Mouse (Mus musculus) brown adipose tissue, adult 24 weeks (tissue): ENCODE measurements around the gene Pdcd4. TPM values are rescaled to one million over a fixed set of nuclear protein-coding genes. Genes with fewer than 3 reads are reported as not detected.
"Not testable (repeated sequence)": the region's sequence is repeated elsewhere in the genome, so short reads cannot be mapped to it uniquely, and the experiment has no call there.

Source experiments
- H3K27ac ChIP-seq: fragments of 200-500 bp; replicated peaks from 2 replicates; pipeline ENCODE4 v1.5.1; 2012; ENCODE audit warnings: low read depth, mild to moderate bottlenecking, low read length
- H3K4me1 ChIP-seq: fragments of 200-500 bp; 2 replicates; pipeline ENCODE4 v1.6.1; 2012; ENCODE audit warnings: low read length, mixed read lengths; ENCODE audit not compliant: control insufficient read depth, insufficient read depth, insufficient read length
- H3K4me3 ChIP-seq: fragments of 200-500 bp; 2 replicates; pipeline ENCODE4 v1.5.1; 2012; ENCODE audit warnings: low read depth, mild to moderate bottlenecking, low read length, moderate library complexity; ENCODE audit not compliant: insufficient read depth
- polyA plus RNA-seq: library from polyadenylated mRNA; stranded (reverse); fragments of >200 nt; gene quantifications from 2 replicates; pipeline ENCODE4 v1.2.4, GENCODE M21; 2012; ENCODE audit not compliant: missing spikeins, insufficient read depth, insufficient read length

The Pdcd4 gene
- polyA plus RNA-seq, 1 experiment: 33.8 TPM

- Histone ChIP-seq H3K4me3 (no peak overlapping the region), H3K27ac (no peak overlapping the region), H3K4me1 (no peaks in the 10 kb centered on the region)
These were observed 49.1 kb downstream of the Pdcd4 start for GRCm38 (mm10) chr19:53941139-53941538.

DNA sequence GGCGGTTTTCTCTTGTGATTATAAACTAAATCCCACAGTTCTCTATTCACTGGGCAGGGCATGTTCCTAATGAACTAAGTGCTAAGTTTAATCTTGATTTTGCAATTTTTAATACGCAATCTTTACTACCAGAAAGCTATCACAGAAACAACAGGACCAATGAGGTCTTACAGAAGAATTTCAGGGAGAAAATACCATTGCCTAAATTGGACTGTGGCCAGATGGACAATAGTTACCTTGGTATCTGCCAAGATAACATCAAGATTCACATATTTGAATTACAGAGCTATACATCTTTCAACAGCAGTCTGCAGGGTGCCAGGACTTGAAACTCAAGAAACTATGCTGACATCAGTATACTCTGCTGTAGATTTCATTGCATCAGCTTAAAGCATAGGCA is 50.3 kb downstream of the Pdcd4 start:
- H3K27ac ChIP-seq: no peak overlapping the region
- peaks cover 2% of the 10 kb centered on the region; the same call in 1 of the 2 replicates for H3K4me1 ChIP-seq
- no peak overlapping the region for H3K4me3 ChIP-seq

- H3K4me1 ChIP-seq: peaks cover 3% of the 10 kb centered on the region; the same call in 1 of the 2 replicates
- H3K4me3 ChIP-seq: peak within 1 kb of the TSS; percentile 75
- peak within 1 kb of the TSS; percentile 93 for H3K27ac ChIP-seq
These were observed 52.1 kb downstream of the Pdcd4 start, which contains the start of the genes Shoc2 and Bbip1 for GRCm38 (mm10) chr19:53943802-53944785. Gene Shoc2, plus strand, starts transcription at chr19:53944306. Gene Bbip1, minus strand, starts transcription at chr19:53944627.

- Histone ChIP-seq H3K27ac (peak overlapping the region; percentile 63), H3K4me1 (peaks cover 3% of the 10 kb centered on the region; the same call in 1 of the 2 replicates), H3K4me3 (peak overlapping the region; percentile 73)
These were observed 52.7 kb downstream of the Pdcd4 start for GRCm38 (mm10) chr19:53944786-53945169.

- H3K4me1 ChIP-seq: peaks cover 3% of the 10 kb centered on the region; the same call in 1 of the 2 replicates
These were observed 53.4 kb downstream of the Pdcd4 start for GRCm38 (mm10) chr19:53945171-53946042.

DNA sequence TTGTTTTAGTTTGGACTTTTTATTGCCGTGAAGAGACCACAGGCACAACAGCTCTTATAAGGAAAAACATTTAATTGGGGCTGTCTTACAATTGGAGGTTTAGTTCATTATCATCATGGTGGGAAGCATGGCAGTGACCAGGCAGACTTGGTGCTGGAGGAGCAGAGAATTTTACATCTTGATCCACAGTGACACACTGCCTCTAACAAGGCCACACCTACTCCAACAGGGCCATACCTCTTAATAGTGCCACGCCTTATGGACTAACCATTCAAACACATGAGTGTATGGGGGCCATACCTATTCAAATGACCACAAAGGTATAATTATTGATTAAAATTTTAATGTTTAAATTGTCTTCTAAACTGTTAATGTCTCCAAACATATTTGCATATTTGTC is 65.5 kb downstream of the Pdcd4 start:
- H3K4me3 ChIP-seq: no peak overlapping the region
- H3K27ac ChIP-seq: no peak overlapping the region
- H3K4me1 ChIP-seq: peaks cover 2% of the 10 kb centered on the region; the same call in 1 of the 2 replicates

More at GRCm38 (mm10) chr19:53945171-53946042, 53.4 kb downstream of the Pdcd4 start:
- H3K4me3 ChIP-seq: peak overlapping the region; percentile 73
- peak overlapping the region; percentile 63 for H3K27ac ChIP-seq

GRCm38 (mm10) chr19:53962511-53962910 is 70.5 kb downstream of the Pdcd4 start:
- Histone ChIP-seq H3K4me3 (no peak overlapping the region), H3K4me1 (no peaks in the 10 kb centered on the region), H3K27ac (no peak overlapping the region)

DNA sequence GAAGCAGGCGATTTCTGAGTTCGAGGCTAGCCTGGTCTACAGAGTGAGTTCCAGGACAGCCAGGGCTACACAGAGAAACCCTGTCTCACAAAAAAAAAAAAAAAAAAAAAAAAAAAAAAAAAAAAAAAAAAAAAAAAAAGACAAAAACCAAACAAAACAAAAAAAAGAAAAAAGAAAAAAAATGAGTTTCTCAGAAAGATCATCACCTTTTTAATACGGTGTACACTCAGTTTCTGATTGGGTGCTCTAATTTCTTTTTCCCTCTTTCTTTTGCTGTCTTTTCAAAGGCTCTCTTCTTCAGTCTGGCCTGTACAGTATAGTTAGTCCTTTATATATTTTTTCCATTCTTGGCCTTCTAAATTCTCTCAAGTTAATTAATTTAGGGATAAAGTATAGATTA is 72.3 kb downstream of the Pdcd4 start:
- not testable (repeated sequence) for H3K4me3 ChIP-seq, H3K4me1 ChIP-seq, H3K27ac ChIP-seq

- Histone ChIP-seq H3K27ac (no peak overlapping the region), H3K4me3 (no peak overlapping the region), H3K4me1 (no peaks in the 10 kb centered on the region; the same call in 1 of the 2 replicates)
These were observed 73.0 kb downstream of the Pdcd4 start for GRCm38 (mm10) chr19:53964910-53965633.

DNA sequence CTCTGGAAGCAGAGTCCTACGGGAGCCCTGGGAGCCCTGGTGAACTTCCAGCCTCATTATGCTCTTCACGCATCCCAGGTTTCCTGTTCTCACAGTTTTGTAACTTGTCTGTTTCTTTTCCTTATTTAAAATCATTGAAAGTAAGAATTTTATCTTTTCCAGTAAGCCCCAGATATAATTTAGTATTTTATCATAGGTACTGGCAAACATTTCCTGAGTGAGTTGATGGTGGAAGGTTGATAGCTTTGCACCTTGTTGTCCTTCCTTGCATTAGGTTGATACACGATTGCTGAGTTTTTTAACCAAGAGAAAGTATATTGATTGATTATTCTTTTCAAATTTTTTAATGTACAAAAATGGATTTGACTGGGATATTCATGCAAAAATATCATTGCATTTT is 77.2 kb downstream of the Pdcd4 start:
- Histone ChIP-seq H3K27ac (no peak overlapping the region), H3K4me3 (no peak overlapping the region), H3K4me1 (peaks cover 6% of the 10 kb centered on the region)

DNA sequence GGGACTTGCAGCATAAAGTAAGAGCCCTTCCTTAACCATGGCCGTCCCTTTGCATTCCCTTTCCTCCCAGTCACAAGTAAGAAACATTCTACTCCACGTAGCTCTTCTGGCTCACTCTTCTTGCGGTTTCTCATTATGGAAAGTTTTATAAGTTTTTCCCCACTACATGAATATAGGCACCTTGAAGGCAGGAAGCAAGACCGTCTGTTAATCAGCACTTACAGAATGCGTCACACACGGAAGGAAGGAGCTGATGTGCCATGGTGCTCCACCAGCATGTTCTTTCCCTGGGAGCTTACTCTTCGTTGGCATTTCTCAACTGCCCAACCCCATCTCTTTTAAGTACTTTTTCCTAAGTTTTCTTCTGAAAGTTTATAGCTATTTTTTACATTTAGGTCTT is 79.9 kb downstream of the Pdcd4 start:
- no peak overlapping the region for H3K4me3 ChIP-seq
- H3K4me1 ChIP-seq: peaks cover 6% of the 10 kb centered on the region
- peak overlapping the region; percentile 37; the same call in 1 of the 2 replicates for H3K27ac ChIP-seq

GRCm38 (mm10) chr19:53973656-53974055 is 81.6 kb downstream of the Pdcd4 start:
- Histone ChIP-seq H3K4me1 (peaks cover 6% of the 10 kb centered on the region), H3K27ac (no peak overlapping the region), H3K4me3 (no peak overlapping the region)
